Mouse (Mus musculus): ENCODE measurements around the gene Serpina5. TPM values are rescaled to one million over a fixed set of nuclear protein-coding genes. Genes with fewer than 3 reads are reported as not detected.

Serpina5 gene
- polyA plus RNA-seq, 1 experiment from 2014 or later: not detected

DNA sequence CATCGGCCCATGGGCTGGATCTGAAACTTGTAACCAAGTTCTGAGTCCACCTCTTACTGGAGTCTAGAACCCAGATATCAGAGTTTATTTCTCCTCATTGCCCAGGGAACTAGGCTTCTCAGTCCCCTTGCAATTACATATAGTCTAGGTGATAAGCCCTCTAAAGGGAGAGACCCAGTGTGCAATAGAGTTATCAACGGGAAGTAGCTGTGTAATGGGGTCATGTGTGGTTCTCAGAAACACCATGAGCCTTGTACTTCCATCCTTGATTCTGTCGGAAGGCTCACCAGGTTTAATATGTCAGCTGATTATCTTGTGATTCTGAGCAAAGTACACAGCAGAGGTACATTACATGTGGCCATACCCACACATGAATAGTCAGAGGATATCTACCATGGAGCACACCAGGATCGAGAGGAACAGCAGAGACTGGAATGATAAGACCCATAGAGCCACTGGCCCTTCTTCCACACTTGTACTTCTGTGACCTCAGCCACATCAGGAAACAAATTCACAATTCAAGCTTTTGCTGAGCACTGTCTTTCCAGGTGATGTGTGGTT lies 39.7 kb downstream of the Serpina5 start:
- no peak overlapping the region for H3K9ac ChIP-seq (ENCODE audit: low read depth, low read length)
- H3K27me3 ChIP-seq (ENCODE audit: control insufficient read depth, insufficient read depth, low read length): no peaks in the 10 kb centered on the region
- no peaks in the 10 kb centered on the region for H3K36me3 ChIP-seq (ENCODE audit: control insufficient read depth, insufficient read depth, low read length)
- no peaks in the 10 kb centered on the region for H3K4me1 ChIP-seq (ENCODE audit: control insufficient read depth, insufficient read depth, low read length)
- no peak overlapping the region for H3K4me2 ChIP-seq
- no peaks in the 10 kb centered on the region for H3K9me3 ChIP-seq (replicated peaks; ENCODE audit: control insufficient read depth, low read length)
- no peak for ATAC-seq (replicated peaks; ENCODE audit: insufficient number of reproducible peaks, low FRiP score, low TSS enrichment)
- WGBS (ENCODE audit: insufficient replicate concordance): 80% methylated on average over 4 of the region's 4 CpGs
- no peak overlapping the region for H3K27ac ChIP-seq (ENCODE audit: low read depth, low read length)
- no peak overlapping the region for H3K4me3 ChIP-seq (ENCODE audit: low read depth, low read length)

DNA sequence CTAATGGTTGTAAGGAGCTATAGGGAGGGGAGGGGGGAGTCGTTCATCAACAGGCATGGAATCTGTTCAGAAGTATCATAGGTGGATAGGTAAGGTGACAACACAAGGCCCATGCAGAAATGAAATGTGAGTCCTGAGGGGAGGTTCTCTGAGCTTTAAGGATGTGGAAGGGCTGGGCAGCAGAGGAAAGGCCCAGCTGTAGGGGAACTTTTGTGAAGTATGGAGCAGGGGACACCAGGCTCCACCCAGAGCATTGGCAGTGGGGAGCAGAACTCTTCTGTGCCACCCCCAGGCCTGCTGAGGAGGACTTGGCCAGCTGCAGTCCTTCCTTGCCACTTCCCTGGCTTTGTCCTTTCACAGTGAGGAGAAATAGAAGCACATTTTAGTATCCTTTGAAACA lies 40.6 kb downstream of the Serpina5 start:
- no peak for ATAC-seq (replicated peaks; ENCODE audit: insufficient number of reproducible peaks, low FRiP score, low TSS enrichment)
- H3K9me3 ChIP-seq (replicated peaks; ENCODE audit: control insufficient read depth, low read length): no peaks in the 10 kb centered on the region
- H3K27me3 ChIP-seq (ENCODE audit: control insufficient read depth, insufficient read depth, low read length): no peaks in the 10 kb centered on the region
- no peak overlapping the region for H3K27ac ChIP-seq (ENCODE audit: low read depth, low read length)
- H3K4me3 ChIP-seq (ENCODE audit: low read depth, low read length): no peak overlapping the region
- H3K4me2 ChIP-seq: no peak overlapping the region
- no peaks in the 10 kb centered on the region for H3K36me3 ChIP-seq (ENCODE audit: control insufficient read depth, insufficient read depth, low read length)
- no peak overlapping the region for H3K9ac ChIP-seq (ENCODE audit: low read depth, low read length)
- H3K4me1 ChIP-seq (ENCODE audit: control insufficient read depth, insufficient read depth, low read length): no peaks in the 10 kb centered on the region
- WGBS (ENCODE audit: insufficient replicate concordance): 80% methylated on average over 1 of the region's 1 CpGs

DNA sequence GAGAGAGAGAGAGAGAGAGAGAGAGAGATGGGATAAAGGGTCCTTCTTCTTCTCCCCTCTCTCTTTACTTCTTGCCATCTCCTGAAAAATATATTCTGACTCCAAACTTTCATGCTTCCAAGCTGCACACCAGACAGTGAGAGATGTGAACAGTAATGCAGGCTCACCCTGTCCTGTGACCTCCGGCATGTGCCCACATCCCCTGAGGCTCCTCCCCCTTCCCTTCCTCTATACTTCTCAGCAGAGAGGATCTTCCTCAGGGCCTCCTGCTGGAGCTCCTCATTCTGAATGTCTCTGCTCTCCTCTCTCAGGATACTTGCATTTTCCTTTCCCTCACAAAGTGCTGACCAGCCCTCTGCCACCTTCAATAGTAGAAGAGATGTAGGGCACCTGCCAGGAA lies 41.5 kb downstream of the Serpina5 start:
- H3K27me3 ChIP-seq (ENCODE audit: control insufficient read depth, insufficient read depth, low read length): no peaks in the 10 kb centered on the region
- WGBS (ENCODE audit: insufficient replicate concordance): 55% methylated on average over 1 of the region's 1 CpGs
- H3K4me2 ChIP-seq: no peak overlapping the region
- H3K4me3 ChIP-seq (ENCODE audit: low read depth, low read length): no peak overlapping the region
- no peaks in the 10 kb centered on the region for H3K9me3 ChIP-seq (replicated peaks; ENCODE audit: control insufficient read depth, low read length)
- no peaks in the 10 kb centered on the region for H3K36me3 ChIP-seq (ENCODE audit: control insufficient read depth, insufficient read depth, low read length)
- no peak for ATAC-seq (replicated peaks; ENCODE audit: insufficient number of reproducible peaks, low FRiP score, low TSS enrichment)
- no peak overlapping the region for H3K27ac ChIP-seq (ENCODE audit: low read depth, low read length)
- no peak overlapping the region for H3K9ac ChIP-seq (ENCODE audit: low read depth, low read length)
- H3K4me1 ChIP-seq (ENCODE audit: control insufficient read depth, insufficient read depth, low read length): no peaks in the 10 kb centered on the region

DNA sequence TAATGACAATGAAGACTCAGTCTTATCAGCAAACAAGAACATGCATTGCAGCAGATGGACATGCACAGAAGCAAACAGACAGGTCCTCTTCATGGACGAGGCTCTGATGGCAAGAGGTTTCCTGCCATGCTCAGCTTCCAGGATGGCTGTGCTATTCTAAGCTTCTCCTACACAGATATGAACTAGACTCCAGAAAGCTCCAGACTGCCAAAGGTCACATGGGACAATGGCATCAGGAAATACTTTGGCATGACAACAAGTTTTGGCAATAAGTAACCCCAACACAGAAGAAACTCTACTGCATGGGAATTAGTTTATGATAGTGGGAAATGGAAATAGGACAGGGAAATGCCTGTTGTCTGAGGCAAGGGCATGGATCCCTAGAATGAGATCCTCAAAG lies 42.4 kb downstream of the Serpina5 start:
- Histone ChIP-seq H3K36me3 (ENCODE audit: control insufficient read depth, insufficient read depth, low read length) (no peaks in the 10 kb centered on the region), H3K4me1 (ENCODE audit: control insufficient read depth, insufficient read depth, low read length) (no peaks in the 10 kb centered on the region), H3K4me2 (no peak overlapping the region), H3K9ac (ENCODE audit: low read depth, low read length) (no peak overlapping the region), H3K4me3 (ENCODE audit: low read depth, low read length) (no peak overlapping the region), H3K9me3 (replicated peaks; ENCODE audit: control insufficient read depth, low read length) (no peaks in the 10 kb centered on the region), H3K27me3 (ENCODE audit: control insufficient read depth, insufficient read depth, low read length) (no peaks in the 10 kb centered on the region), H3K27ac (ENCODE audit: low read depth, low read length) (no peak overlapping the region)
- ATAC-seq (replicated peaks; ENCODE audit: insufficient number of reproducible peaks, low FRiP score, low TSS enrichment): no peak
- 58% methylated on average over 1 of the region's 1 CpGs for WGBS (ENCODE audit: insufficient replicate concordance)

DNA sequence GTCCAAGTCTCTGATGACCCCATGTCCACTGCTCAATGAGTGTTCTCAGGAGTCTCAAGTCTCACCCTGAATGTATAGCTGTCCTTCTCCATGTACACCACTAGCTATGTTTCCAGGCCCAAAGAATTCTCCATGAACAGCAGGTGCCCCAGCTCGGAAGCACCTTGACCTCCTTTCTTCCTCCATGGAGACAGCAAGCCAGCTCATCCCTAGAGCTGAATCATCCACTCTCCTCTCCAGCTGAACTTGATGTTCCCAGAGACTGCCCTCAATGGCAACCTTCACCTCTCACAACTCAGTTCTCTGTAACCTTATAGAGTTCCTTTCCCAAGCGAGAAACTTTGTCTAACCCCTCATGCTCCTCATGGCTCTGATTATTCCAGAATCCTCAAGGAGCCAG lies 44.7 kb downstream of the Serpina5 start:
- H3K27ac ChIP-seq (ENCODE audit: low read depth, low read length): no peak overlapping the region
- H3K36me3 ChIP-seq (ENCODE audit: control insufficient read depth, insufficient read depth, low read length): no peaks in the 10 kb centered on the region
- H3K27me3 ChIP-seq (ENCODE audit: control insufficient read depth, insufficient read depth, low read length): no peaks in the 10 kb centered on the region
- H3K9me3 ChIP-seq (replicated peaks; ENCODE audit: control insufficient read depth, low read length): no peaks in the 10 kb centered on the region
- ATAC-seq (replicated peaks; ENCODE audit: insufficient number of reproducible peaks, low FRiP score, low TSS enrichment): no peak
- no peaks in the 10 kb centered on the region for H3K4me1 ChIP-seq (ENCODE audit: control insufficient read depth, insufficient read depth, low read length)
- WGBS (ENCODE audit: insufficient replicate concordance): 79% methylated on average over 2 of the region's 2 CpGs
- no peak overlapping the region for H3K4me3 ChIP-seq (ENCODE audit: low read depth, low read length)
- H3K4me2 ChIP-seq: no peak overlapping the region
- no peak overlapping the region for H3K9ac ChIP-seq (ENCODE audit: low read depth, low read length)

DNA sequence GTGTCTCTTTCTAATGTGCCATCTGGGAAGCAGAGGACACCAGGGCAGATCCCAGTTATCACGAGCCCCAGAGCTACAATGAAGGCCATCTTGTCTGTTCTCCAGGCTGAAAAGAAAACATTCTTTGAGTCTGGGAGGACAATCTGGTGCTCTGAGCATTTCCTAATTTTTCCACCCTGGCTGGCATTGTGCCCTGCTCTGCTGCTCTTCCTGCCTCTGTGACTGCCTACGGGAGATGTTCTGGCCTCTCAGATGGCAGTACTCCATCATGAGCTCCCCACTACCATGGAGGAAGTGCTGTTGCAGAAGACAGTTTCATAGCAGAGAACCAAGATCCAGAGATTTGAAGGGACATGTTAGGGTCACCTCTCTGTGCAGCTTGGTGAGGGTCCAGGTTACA lies 51.1 kb downstream of the Serpina5 start:
- Histone ChIP-seq H3K4me1 (ENCODE audit: control insufficient read depth, insufficient read depth, low read length) (no peaks in the 10 kb centered on the region), H3K36me3 (ENCODE audit: control insufficient read depth, insufficient read depth, low read length) (no peaks in the 10 kb centered on the region), H3K27ac (ENCODE audit: low read depth, low read length) (no peak overlapping the region), H3K9me3 (replicated peaks; ENCODE audit: control insufficient read depth, low read length) (no peaks in the 10 kb centered on the region), H3K4me3 (ENCODE audit: low read depth, low read length) (no peak overlapping the region), H3K9ac (ENCODE audit: low read depth, low read length) (no peak overlapping the region), H3K4me2 (no peak overlapping the region), H3K27me3 (ENCODE audit: control insufficient read depth, insufficient read depth, low read length) (no peaks in the 10 kb centered on the region)
- WGBS (ENCODE audit: insufficient replicate concordance): 64% methylated on average over 2 of the region's 2 CpGs
- ATAC-seq (replicated peaks; ENCODE audit: insufficient number of reproducible peaks, low FRiP score, low TSS enrichment): no peak

DNA sequence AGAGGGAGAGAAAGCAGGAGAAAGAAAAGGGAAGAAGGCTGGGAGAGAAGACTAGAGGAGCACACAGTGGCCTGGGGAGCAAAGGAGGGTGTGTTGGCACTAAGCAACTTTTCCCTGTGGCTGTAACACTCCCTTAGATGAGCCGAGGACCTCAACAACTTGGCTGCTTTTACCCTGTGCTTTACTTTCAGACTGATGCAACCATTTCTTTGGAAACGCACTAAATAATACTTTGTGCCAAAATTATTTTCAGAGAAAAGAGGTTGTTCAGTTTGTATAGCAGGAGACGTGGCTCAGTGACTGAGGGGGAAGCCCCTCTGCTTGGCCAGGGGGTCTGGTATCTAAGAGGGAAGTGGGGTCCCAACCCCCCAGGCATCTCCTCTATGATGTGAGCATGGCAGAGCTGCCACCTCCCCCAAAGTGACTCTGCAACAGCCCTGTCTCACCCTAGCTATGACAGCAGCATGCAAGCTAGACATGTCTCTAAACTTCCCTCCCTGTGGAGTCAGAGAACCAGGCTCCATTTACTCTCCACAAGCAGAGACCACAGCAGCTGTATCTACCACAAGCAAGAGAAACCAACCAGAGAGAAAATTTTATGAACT lies 52.2 kb downstream of the Serpina5 start:
- H3K27me3 ChIP-seq (ENCODE audit: control insufficient read depth, insufficient read depth, low read length): no peaks in the 10 kb centered on the region
- H3K4me1 ChIP-seq (ENCODE audit: control insufficient read depth, insufficient read depth, low read length): no peaks in the 10 kb centered on the region
- H3K9ac ChIP-seq (ENCODE audit: low read depth, low read length): no peak overlapping the region
- H3K36me3 ChIP-seq (ENCODE audit: control insufficient read depth, insufficient read depth, low read length): no peaks in the 10 kb centered on the region
- H3K4me2 ChIP-seq: no peak overlapping the region
- H3K27ac ChIP-seq (ENCODE audit: low read depth, low read length): no peak overlapping the region
- no peak overlapping the region for H3K4me3 ChIP-seq (ENCODE audit: low read depth, low read length)
- no peaks in the 10 kb centered on the region for H3K9me3 ChIP-seq (replicated peaks; ENCODE audit: control insufficient read depth, low read length)
- ATAC-seq (replicated peaks; ENCODE audit: insufficient number of reproducible peaks, low FRiP score, low TSS enrichment): no peak
- 62% methylated on average over 3 of the region's 3 CpGs for whole genome bisulfite sequencing (ENCODE audit: insufficient replicate concordance)

DNA sequence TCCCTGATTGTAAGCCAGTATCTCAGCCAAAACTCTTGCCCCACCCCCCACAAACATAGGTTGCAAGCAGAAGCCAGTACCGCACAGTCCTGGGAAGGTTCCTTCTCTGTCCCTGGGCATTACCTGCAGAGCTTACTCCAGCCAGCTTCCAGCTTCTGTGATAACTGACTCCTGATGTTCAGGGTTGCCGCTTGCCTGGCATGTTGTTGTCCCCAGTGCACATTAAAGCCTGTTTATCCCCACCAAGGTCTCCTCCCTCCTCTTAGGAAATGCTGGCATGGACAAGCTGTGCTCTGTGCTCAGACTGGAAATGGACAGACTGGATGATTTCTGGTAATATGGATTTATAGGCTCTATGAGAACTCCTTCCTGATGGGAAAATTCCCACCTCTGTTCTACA lies 52.7 kb downstream of the Serpina5 start, which contains the start of gene Serpina3c:
TSS of gene Serpina3c (minus strand) at position 215 of the 400 bp plus-strand sequence.
- Histone ChIP-seq H3K36me3 (ENCODE audit: control insufficient read depth, insufficient read depth, low read length) (no peaks in the 10 kb centered on the region), H3K4me1 (ENCODE audit: control insufficient read depth, insufficient read depth, low read length) (no peaks in the 10 kb centered on the region), H3K4me3 (ENCODE audit: low read depth, low read length) (no peak within 1 kb of the TSS), H3K9ac (ENCODE audit: low read depth, low read length) (no peak within 1 kb of the TSS), H3K4me2 (no peak within 1 kb of the TSS), H3K27ac (ENCODE audit: low read depth, low read length) (no peak within 1 kb of the TSS), H3K27me3 (ENCODE audit: control insufficient read depth, insufficient read depth, low read length) (no peaks in the 10 kb centered on the region), H3K9me3 (replicated peaks; ENCODE audit: control insufficient read depth, low read length) (no peaks in the 10 kb centered on the region)
- 90% methylated on average over 2 of the region's 2 CpGs for WGBS (ENCODE audit: insufficient replicate concordance)
- no peak for ATAC-seq (replicated peaks; ENCODE audit: insufficient number of reproducible peaks, low FRiP score, low TSS enrichment)

Measured in heart, embryonic 11.5 days (tissue).